Mouse (Mus musculus): Measurements from ENCODE around the gene Cry1.

The Cry1 gene

DNA sequence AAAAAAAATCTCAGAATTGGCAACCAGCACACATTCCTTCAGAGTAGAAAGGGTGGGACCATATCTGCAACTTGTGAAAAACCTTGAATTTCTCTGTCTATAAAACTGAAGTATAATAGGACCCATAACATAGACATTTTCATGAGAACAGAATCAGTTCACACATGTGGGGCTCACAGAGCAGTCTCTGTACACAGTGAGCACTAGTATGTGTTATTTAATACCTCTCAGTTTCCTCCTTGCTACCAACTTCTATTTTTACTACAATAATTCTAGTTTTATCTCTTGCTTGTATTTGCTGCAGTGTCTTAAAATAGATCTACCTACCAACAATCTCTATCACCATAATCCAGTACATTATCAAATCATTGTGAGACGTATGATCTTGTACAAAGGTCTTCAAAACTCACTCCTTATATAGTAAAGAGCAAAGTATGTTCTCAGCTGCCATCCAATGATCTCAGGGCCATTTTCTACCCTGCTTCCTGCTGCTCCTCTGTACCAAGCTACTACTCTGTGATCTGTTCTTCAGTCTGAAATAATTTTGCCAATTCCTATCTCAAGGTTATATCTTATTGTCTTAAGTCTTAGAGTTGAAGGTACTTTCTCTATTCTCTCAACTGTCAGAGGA, 24.8 kb downstream of the Cry1 start:
- no peak for DNase-seq

DNA sequence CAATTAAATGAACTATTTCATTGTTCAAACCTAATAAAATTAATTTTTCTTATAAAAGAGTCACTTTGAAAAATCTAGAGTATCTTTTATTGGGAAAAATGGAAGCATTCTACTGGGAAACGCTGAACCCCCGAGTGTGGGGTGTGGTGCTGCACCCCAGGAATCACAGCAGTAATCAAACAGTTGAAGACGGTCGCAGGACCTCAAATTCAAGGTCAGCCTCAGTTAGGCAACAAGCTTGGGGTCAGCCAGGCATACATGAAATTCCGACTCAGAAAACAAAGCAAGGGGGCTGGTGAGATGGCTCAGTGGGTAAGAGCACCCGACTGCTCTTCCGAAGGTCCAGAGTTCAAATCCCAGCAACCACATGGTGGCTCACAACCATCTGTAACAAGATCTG, 27.4 kb downstream of the Cry1 start:
- DNase-seq: no peak

DNA sequence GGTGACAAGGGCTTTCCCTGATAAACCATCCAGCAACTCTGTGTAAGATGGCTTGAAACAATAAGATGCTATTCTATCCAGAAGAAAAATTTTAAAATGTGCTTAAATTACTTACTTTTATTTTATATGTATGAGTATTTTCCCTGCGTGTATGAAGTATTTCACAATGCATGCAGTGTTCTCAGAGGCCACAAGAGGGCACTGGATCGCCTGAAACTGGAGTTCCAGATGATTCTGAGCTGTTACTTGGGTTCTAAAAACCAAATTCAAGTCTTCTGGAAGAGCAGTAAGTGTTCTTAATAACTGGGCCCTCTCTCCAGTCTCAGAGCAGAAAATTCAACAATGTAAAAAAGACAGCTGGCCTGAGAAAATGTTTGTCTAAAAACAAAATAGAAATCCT, 30.7 kb downstream of the Cry1 start:
- peak; percentile 81 for DNase-seq

DNA sequence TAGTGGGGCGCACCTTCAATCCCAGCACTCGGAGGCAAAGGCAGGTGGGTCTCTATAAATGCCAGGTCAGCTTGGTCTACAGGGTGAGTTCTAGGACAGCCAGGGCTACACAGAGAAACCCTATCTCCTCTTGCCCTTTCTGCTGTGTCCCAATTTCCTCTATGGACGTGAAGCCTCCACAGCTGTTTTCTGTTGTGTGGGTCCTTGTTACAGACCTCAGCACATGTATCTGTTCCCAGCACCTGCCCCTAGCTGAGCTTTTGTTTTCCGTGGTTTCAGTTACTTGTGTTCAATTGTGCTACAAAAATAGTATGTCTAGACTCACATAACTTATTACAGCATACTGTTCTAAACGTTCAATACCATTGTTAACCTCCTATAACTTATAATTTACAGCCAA, 35.6 kb downstream of the Cry1 start:
- no peak for DNase-seq

DNA sequence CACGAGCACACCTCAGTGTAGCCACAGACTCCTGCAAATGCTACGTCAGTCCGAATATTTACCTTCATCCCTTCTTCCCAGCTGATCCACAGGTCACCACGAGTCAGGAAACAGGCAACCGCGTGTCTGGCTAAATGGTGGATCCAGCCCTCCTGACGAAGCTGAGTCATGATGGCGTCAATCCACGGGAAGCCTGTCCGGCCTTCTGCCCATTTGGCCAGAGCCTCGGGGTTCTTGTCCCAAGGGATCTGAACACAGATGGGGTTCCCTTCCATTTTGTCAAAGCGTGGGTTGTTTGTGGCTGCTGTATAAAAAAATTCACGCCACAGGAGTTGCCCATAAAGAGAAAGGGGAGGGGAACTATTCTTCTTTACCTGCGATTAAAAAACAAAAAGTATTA, 38.6 kb downstream of the Cry1 start:
- DNase-seq: no peak

DNA sequence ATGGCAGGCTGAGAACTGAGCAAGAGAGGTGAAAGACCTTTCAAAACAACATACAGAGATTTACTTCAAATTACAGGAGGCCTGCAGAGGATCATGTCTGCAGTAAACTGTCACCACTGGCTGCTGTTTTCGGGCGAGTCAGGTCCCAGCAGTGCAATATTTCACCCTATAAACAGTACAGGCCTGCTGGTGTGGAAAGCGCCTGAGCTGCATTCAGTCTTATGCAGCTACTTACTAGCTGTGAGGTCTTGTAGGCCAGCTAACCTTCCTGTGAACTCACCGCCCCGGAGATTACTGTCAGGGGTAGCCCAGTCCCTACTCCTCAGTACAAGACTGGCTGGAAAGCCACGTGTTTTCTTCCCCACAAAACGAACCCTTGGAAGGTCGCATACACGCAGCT, 43.4 kb downstream of the Cry1 start:
- DNase-seq: no peak

DNA sequence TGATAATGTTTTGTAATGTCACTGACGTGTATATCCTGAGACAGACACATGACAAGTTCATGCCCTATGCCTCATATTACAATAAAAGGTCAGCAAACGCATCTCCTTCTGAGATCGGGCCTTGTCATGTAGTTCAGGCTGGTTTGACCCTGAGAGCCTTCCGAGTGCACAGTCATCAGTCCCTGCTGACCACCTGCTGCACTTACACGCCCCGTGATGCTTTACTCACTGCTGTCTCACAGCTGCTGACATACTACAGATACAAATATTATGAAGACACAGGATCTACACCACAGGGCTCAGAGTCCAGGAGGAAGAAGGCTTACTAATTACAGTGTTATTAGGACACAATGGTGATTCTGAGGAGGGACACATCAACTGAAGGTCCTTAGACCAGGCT, 48.3 kb downstream of the Cry1 start:
- DNase-seq: no peak

DNA sequence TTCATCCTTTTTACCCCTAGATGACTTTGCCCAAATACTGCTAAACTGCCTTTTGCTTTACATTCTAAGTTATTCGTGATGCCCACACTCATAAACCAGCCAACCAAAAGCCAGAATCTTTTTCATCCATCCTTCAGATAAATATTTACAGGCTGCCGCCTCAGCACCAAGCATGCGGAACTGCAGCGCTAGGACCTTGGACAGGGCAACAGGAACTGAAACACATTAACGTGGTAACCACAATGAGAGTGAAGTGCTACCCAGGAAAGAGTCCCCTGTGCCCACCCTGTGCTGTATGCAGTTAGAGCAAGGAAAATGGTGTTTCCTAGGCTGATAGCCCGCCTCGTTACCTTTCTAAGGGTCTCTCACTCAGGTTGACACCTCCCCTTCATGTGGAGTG, 56.4 kb downstream of the Cry1 start:
- DNase-seq: peak; percentile 31

DNA sequence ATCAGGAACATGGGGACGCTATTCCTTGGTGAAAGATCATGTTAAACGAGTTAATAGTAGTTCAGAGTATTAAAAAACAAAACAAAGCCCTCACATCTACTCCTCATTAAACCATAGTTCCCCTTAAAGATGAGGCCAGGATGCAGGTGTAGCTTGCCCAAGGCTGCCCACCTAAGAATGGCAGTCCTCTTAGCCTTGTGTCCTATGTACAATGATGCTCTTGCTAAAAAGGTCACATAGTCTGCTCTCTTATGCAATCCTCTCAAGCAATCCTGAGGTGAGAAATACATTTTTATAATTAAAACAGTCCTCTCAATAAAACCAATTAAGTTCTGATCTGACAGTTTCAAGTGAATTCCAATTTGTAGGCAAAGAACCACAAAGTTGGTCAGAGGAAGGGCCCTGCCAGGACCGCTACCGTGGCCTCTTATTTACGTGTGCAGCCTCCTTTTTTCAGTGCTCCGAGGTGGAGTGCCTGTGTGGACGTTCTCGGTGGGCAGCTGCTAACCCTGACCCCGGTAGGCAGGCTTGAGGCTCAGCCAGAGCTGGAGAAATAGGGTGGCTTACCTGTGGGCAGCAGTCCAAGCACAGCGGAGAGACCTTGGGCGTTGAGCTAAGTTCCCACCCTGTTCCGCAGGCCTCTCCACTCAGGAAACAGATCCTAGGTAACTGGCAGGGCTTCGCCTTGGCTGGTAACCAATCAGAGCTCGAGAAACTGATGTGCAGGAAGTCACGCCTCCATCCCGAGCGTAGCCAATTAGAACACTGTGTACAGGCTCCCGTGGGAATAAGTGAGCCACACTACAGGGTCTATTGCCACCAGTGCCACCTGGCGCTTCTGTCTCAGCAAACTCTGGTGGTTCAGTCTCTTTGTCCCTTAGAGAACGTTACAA, 57.2 kb downstream of the Cry1 start, which contains the start of gene Mterf2:
Mterf2 (minus strand) TSS at position 633 of the 893 bp plus-strand sequence.
- peak; percentile 91 for DNase-seq

DNA sequence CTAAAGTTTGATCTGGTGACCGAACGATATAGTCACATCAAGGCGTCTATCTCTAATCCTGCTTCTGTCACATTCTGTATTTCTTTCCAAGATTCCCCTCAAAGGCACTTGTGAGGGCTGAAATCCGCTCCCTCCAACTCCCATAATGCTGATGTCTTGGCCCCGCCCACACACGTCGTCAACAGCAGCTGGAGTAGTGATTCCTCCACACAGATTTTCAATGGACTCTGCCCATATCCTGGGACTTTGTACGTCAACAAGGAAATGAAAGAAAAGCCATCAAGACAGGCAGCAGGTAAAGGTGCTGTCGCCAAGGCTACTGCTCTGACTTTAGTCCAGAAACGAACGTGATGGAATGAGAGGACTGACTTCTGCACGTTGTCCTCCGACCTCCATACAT, 59.7 kb downstream of the Cry1 start:
- no peak for DNase-seq

DNA sequence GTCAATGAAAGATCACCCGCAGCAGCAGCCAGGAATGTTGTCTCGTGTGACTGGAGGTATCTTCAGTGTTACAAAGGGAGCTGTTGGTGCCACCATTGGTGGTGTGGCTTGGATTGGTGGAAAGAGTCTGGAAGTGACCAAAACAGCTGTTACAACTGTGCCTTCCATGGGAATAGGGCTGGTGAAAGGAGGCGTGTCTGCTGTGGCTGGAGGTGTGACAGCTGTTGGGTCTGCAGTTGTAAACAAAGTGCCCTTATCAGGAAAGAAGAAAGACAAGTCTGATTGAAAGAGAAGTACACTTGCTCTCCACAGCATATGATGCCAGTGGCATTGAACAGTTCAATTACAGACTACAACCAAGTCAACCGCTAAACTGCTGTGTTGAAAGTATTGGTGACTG, 70.5 kb downstream of the Cry1 start:
- no peak for DNase-seq

DNA sequence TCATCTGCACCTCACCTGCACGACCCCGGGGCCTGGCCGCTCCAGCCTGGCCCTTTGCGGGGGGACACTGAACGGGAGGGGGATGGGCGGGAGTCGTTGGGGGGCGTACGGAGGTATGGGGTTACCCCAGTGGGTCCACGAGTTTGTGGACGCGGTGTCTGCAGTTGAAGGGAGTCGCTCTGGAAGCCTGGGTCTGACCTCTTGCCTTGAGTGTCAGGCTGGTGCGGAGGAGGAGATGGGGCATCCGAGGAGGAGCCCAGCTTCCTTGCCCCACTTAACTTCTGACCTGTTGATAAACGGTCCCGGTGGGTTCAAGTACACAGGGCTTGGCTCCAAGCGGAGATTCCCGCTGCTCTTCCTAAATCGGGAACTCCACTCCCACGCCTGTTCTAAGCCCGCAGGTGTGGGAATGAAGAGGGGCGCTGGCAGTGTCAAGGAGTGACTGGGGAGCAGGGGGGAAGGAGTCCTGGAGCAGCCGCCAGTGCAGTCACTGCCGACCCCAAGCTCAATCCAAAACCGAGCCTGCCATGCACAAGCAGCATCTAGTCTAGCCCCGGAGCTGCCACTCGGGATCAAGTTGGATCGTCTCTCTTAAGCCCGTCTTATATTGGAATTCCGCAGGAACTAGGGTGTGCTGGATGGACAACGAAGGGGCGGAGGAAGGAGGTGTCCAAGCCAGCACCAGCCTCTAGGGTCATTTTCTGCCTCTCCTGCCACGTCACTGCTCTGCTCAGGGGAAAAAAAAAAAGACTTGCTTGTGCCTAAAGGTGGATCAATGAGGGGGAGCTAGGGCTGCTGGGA, 81.6 kb downstream of the Cry1 start:
- peak; percentile 42 for DNase-seq

DNA sequence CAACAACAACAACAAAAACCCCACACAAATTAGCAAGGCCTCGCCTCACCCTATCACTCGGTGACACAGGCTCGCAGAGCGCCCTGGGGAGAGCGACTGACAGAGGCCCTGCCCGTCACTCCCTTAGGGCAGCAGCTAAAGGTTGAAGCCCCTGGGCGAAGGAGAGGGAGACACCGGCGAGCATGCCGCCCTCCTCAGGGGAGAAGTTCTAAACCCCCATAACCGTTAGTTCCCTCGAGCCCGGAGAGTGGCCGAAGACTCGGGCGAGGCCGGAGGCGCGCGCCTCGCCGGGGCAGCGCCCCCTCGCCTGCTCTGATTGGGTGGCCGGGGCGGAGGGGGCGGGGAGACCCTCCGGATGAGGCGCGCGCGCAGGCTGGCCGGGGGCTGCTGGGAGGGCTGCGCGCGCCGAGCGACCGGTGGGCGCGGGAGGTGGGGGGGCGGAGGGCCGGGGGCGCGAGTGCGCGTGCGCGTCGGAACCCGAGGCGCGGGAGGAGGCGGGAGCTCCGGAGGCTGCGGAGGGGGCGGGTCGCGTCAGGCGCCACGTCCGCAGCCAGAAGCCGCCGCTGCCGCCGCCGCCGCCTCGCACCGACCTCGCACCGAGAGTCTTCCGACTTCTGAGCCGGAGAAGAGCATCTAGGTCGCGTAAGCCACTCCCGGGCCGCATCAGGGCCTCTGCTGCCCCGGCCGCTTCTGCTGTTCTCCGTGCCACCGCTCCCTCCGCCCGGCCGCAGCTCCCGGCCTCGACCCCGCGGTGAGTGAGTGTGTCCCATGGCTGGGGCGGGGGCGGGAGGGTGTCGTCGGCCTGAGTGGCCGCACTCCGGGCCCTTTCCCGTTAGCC, 82.4 kb downstream of the Cry1 start, which contains the start of the genes Fhl4 and Tmem263:
Fhl4 (minus strand) TSS at position 249 of the 838 bp plus-strand sequence.
Tmem263 (plus strand) TSS at position 381 of the 838 bp plus-strand sequence.
- peak; percentile 90 for DNase-seq

DNA sequence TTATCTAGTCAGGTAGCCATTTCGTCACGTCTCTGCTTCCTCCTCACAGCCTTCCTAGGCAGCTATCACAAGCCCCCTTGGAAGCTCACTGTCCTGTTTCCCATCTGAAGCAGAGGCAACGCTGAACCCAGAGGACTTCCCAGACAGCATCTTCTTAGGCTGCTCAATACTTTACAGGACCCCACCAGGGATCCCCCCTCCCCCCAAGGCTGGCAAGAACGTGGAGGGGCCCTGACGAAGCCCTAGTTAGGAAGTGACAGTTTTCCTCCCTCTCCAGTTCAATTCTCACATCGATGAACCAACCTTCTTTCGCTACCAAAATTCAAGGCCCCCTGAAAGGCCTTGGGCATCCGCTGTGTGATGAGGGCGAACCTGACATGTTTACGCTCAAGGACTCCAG, 83.0 kb downstream of the Cry1 start:
- no peak for DNase-seq
